Mouse (Mus musculus) midbrain, postnatal 0 days (tissue): Measurements from ENCODE around the gene Sost. TPM values are rescaled to one million over a fixed set of nuclear protein-coding genes. Genes with fewer than 3 reads are reported as not detected.
A peak's percentile ranks its signal among the peaks of the same experiment; 100 is the strongest.

Experiments
- ATAC-seq: fragments of 200-750 bp; cut with Nextera tagmentation; 2 replicates; pipeline ENCODE4 v1.8.0; 2017; ENCODE audit warnings: moderate number of reproducible peaks, mild to moderate bottlenecking, moderate TSS enrichment, moderate library complexity; ENCODE audit not compliant: low FRiP score
- DNase-seq: peaks from one replicate; pipeline ENCODE4 v3.0.0-alpha.2; 2015; ENCODE audit warnings: low spot score
- H3K27ac ChIP-seq: fragments of 300-500 bp; sonication (generic); 2 replicates; pipeline ENCODE4 v1.5.1; 2014; ENCODE audit warnings: low read depth, mild to moderate bottlenecking, low read length, mixed read lengths
- H3K27me3 ChIP-seq: fragments of 300-500 bp; sonication (generic); 2 replicates; pipeline ENCODE4 v1.6.1; 2014; ENCODE audit warnings: low read length, control low read depth, mixed read lengths; ENCODE audit not compliant: insufficient read depth
- H3K36me3 ChIP-seq: fragments of 300-500 bp; sonication (generic); 2 replicates; pipeline ENCODE4 v1.6.1; 2014; ENCODE audit warnings: low read length, control low read depth, mixed read lengths; ENCODE audit not compliant: insufficient read depth
- H3K4me1 ChIP-seq: fragments of 300-500 bp; sonication (generic); 2 replicates; pipeline ENCODE4 v1.6.1; 2014; ENCODE audit warnings: mild to moderate bottlenecking, control low read depth, antibody characterized with exemption, low read length, mixed read lengths; ENCODE audit not compliant: insufficient read depth
- H3K4me2 ChIP-seq: fragments of 300-500 bp; sonication (generic); 2 replicates; pipeline ENCODE4 v1.6.1; 2014; ENCODE audit warnings: low read depth, mild to moderate bottlenecking, low read length, mixed read lengths; ENCODE audit not compliant: poor library complexity, severe bottlenecking
- H3K4me3 ChIP-seq: fragments of 300-500 bp; sonication (generic); 2 replicates; pipeline ENCODE4 v1.5.1; 2014; ENCODE audit warnings: low read depth, mild to moderate bottlenecking, low read length, moderate library complexity
- H3K9ac ChIP-seq: fragments of 300-500 bp; sonication (generic); replicated peaks from 2 replicates; pipeline ENCODE4 v1.6.1; 2014; ENCODE audit warnings: mild to moderate bottlenecking, low read length, moderate library complexity, mixed read lengths; ENCODE audit not compliant: poor library complexity, severe bottlenecking
- H3K9me3 ChIP-seq: fragments of 300-500 bp; sonication (generic); 2 replicates; pipeline ENCODE4 v1.6.1; 2016; ENCODE audit warnings: low read length, control low read depth
- CTCF ChIP-seq: IDR thresholded peaks from 2 replicates; pipeline ENCODE4 v1.5.1; 2016; ENCODE audit warnings: antibody characterized with exemption, mild to moderate bottlenecking
- WGBS: fragments of 180-500 bp; shearing (Covaris S2); extraction: QIAGEN DNeasy Blood & Tissue Kit; methylation state at CpG from one replicate; pipeline ENCODE4 v1.1.7; 2014; 5-methylcytosine and 5-hydroxymethylcytosine counted together
- polyA plus RNA-seq: library from polyadenylated mRNA; unstranded; fragments of >200 nt; fragmentation: Nextera tagmentation; extraction: Ambion mirVana; gene quantifications from 2 replicates; pipeline ENCODE4 v1.2.1, GENCODE M21; 2015
- total RNA-seq: library from RNA; depleted of rRNA; stranded (reverse); fragments of >200 nt; gene quantifications from 2 replicates; pipeline ENCODE4 v1.2.3, GENCODE M21; 2014

Sost gene
- total and polyA plus RNA-seq, 2 experiments from 2014 or later: 0.11 to 0.12 TPM

DNA sequence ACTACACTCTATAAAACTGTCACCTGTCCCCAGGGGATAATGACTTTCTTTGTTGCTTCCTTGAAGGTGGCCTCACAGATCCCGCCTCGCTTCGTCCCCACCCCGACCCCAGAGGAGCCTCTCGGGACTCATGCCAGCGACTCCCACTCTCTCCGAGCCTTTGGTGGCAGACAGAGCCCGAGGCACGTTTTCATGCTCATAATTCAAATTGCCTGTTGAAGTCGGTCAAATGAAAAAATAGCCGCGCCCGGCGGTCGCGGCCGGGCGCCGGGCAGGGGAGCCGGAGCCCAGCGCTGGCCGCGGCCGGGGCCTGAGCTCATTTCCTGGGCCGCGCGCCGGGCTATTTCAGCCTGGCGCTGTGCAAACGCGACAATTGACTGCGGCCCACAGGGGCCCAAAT lies 29.7 kb downstream of the Sost start:
- Histone ChIP-seq H3K4me3 (peak overlapping the region; percentile 35), H3K9me3 (no peaks in the 10 kb centered on the region), H3K4me1 (no peaks in the 10 kb centered on the region), H3K4me2 (peak overlapping the region; percentile 77), H3K27ac (peak overlapping the region; percentile 32; the same call in 1 of the 2 replicates), H3K9ac (peak overlapping the region; percentile 57), H3K27me3 (no peaks in the 10 kb centered on the region), H3K36me3 (no peaks in the 10 kb centered on the region)
- DNase-seq (peak; percentile 43), ATAC-seq (no peak)
- no peak for TF ChIP-seq CTCF
- WGBS: under 1% methylated on average over 32 of the region's 32 CpGs

DNA sequence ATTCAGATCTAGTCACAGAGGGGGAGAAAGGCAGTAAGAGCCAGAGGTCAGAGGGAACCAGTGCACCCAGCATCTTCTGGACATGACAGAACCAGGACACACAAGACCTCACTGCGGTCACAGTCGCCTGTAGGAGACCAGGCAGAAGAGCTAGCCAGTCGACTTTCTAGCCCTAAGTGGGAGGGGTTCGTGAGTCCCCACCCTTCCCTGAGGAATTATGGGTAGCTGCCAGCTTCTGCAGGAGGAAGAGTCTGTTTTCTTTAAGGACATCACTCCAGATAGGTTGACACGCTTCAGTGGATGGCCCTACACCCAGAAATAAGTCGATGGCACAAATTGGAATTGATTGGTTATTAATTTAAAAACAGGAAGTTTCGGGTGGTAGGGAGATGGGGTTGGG lies 30.4 kb downstream of the Sost start:
- H3K27ac ChIP-seq: no peak overlapping the region
- no peak overlapping the region for H3K4me3 ChIP-seq
- 39% methylated on average over 7 of the region's 7 CpGs for WGBS
- TF ChIP-seq CTCF: no peak
- no peak for DNase-seq
- no peaks in the 10 kb centered on the region for H3K27me3 ChIP-seq
- H3K9ac ChIP-seq: no peak overlapping the region
- no peaks in the 10 kb centered on the region for H3K36me3 ChIP-seq
- no peaks in the 10 kb centered on the region for H3K9me3 ChIP-seq
- ATAC-seq: no peak
- no peaks in the 10 kb centered on the region for H3K4me1 ChIP-seq
- H3K4me2 ChIP-seq: no peak overlapping the region

DNA sequence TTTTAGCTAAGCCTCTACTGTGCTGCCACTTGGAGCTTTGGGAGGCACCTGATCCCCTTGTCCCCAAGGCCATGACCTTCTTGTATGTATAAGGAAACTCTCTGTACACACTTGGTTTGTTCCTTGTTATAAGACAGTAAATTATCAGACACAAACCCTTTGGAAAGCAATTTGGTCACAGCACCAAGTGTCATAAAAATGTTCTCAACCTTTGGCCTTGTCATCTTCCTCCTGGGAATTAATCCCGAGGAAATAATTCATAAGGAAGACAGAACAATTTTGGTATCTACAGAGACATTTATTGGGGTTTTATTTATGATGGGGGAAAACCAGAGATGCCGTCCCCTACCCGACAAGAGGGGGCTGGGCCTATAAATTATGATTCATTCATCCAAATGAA lies 31.1 kb downstream of the Sost start:
- Histone ChIP-seq H3K4me2 (no peak overlapping the region), H3K36me3 (no peaks in the 10 kb centered on the region), H3K4me1 (no peaks in the 10 kb centered on the region), H3K27me3 (no peaks in the 10 kb centered on the region), H3K27ac (no peak overlapping the region), H3K4me3 (no peak overlapping the region), H3K9ac (no peak overlapping the region), H3K9me3 (no peaks in the 10 kb centered on the region)
- WGBS: 90% methylated on average over 3 of the region's 3 CpGs
- ATAC-seq: no peak
- TF ChIP-seq CTCF: no peak
- no peak for DNase-seq

DNA sequence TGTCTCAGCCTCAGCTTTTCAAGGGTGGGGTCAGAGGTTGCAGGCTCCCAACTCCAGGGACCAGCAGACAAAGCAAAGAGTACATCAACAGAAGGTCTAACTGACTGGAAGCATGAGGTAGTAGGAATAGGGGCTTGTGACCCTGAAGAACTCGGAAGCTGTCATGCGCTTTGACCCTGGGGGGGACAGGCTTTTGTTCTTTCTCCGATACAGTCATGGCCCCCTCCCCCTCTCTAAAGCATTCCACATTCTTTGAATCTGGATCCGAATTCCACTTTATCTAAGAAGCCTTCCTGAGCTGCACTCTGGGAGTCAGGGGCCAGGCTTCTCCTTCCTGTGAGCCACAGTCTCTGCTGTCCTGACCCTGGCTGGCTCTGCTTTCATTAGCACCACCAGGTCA lies 34.8 kb downstream of the Sost start:
- Histone ChIP-seq H3K27me3 (no peaks in the 10 kb centered on the region), H3K4me3 (no peak overlapping the region), H3K27ac (no peak overlapping the region), H3K9me3 (no peaks in the 10 kb centered on the region), H3K4me2 (no peak overlapping the region), H3K4me1 (no peaks in the 10 kb centered on the region), H3K36me3 (no peaks in the 10 kb centered on the region), H3K9ac (no peak overlapping the region)
- WGBS: 56% methylated on average over 4 of the region's 4 CpGs
- DNase-seq: no peak
- no peak for ATAC-seq
- TF ChIP-seq CTCF: no peak

DNA sequence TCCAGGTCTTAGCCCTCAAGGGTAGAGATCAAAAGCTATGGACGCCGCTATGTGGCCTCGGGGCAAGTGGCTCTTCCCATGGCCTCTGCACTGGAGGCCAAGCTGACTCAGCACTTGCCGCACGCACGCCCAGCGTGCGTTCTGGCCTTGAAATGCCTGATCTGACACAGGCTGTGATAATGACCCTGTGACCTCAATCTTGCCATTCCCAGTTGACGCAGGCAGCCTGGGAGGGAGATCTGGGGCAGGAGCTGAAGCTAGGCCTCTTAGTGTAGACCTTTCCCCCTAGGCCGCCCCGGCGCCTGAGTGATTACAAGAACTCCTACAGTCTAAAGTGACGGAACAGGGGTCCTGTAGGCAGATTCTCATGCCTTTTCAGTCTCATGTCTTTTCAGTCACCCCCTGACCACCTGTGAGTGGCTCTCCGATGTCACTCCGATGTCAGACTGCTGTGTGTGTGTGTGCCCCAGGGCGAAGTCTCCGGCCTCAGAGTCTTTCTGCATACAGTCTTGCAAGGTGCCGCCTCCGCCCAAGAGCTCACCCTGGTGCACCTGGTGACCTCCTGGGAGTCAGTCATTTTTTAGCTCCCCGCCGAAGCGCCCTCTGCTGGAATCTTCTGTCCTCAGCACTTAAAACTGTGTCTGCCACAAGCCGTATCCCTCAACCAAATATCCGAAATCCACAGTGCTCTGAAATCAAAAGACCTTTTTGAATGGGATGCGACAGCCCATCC lies 38.6 kb downstream of the Sost start:
- DNase-seq (no peak), ATAC-seq (no peak)
- Histone ChIP-seq H3K4me3 (no peak overlapping the region), H3K9me3 (no peaks in the 10 kb centered on the region), H3K4me2 (no peak overlapping the region), H3K36me3 (no peaks in the 10 kb centered on the region), H3K4me1 (no peaks in the 10 kb centered on the region), H3K27me3 (no peaks in the 10 kb centered on the region), H3K9ac (no peak overlapping the region), H3K27ac (no peak overlapping the region)
- TF ChIP-seq CTCF: peak; percentile 66
- WGBS: 38% methylated on average over 25 of the region's 25 CpGs

GRCm38 (mm10) chr11:101926951-101927589 lies 39.7 kb downstream of the Sost start:
- Histone ChIP-seq H3K4me2 (no peak overlapping the region), H3K4me1 (no peaks in the 10 kb centered on the region), H3K27me3 (no peaks in the 10 kb centered on the region), H3K9me3 (no peaks in the 10 kb centered on the region), H3K4me3 (no peak overlapping the region), H3K36me3 (no peaks in the 10 kb centered on the region), H3K27ac (no peak overlapping the region), H3K9ac (no peak overlapping the region)
- no peak for TF ChIP-seq CTCF
- 86% methylated on average over 10 of the region's 10 CpGs for WGBS
- no peak for DNase-seq
- ATAC-seq: no peak
